Mouse (Mus musculus) forebrain, embryonic 16.5 days (tissue): ENCODE measurements around the gene Cabcoco1. TPM values are rescaled to one million over a fixed set of nuclear protein-coding genes. Genes with fewer than 3 reads are reported as not detected.
A peak's percentile ranks its signal among the peaks of the same experiment; 100 is the strongest.

Source experiments
- ATAC-seq: fragments of 200-750 bp; cut with Nextera tagmentation; 2 replicates; pipeline ENCODE4 v1.8.0; 2017; ENCODE audit warnings: mild to moderate bottlenecking, moderate library complexity
- H3K27ac ChIP-seq: fragments of 300-500 bp; sonication (generic); 2 replicates; pipeline ENCODE4 v1.5.1; 2014; ENCODE audit warnings: low read length, control low read depth
- H3K27me3 ChIP-seq: fragments of 300-500 bp; sonication (generic); replicated peaks from 2 replicates; pipeline ENCODE4 v1.6.1; 2014; ENCODE audit warnings: low read length; ENCODE audit not compliant: control insufficient read depth, insufficient read depth
- H3K36me3 ChIP-seq: fragments of 300-500 bp; sonication (generic); 2 replicates; pipeline ENCODE4 v1.6.1; 2014; ENCODE audit not compliant: control insufficient read depth, insufficient read depth
- H3K4me1 ChIP-seq: fragments of 300-500 bp; sonication (generic); replicated peaks from 2 replicates; pipeline ENCODE4 v1.6.1; 2014; ENCODE audit warnings: low read length; ENCODE audit not compliant: control insufficient read depth, insufficient read depth
- H3K4me2 ChIP-seq: fragments of 300-500 bp; sonication (generic); 2 replicates; pipeline ENCODE4 v1.6.1; 2014; ENCODE audit warnings: mild to moderate bottlenecking, low read length, control low read depth
- H3K4me3 ChIP-seq: fragments of 300-500 bp; sonication (generic); replicated peaks from 2 replicates; pipeline ENCODE4 v1.5.1; 2014; ENCODE audit warnings: mild to moderate bottlenecking, low read length, control low read depth
- H3K9ac ChIP-seq: fragments of 300-500 bp; sonication (generic); replicated peaks from 2 replicates; pipeline ENCODE4 v1.6.1; 2014; ENCODE audit warnings: low read depth, low read length, control low read depth
- H3K9me3 ChIP-seq: fragments of 300-500 bp; sonication (generic); 2 replicates; pipeline ENCODE4 v1.6.1; 2016; ENCODE audit warnings: low read length; ENCODE audit not compliant: control insufficient read depth
- WGBS: fragments of 180-500 bp; shearing (Covaris S2); extraction: QIAGEN DNeasy Blood & Tissue Kit; methylation state at CpG from one replicate; pipeline ENCODE4 v1.1.7; 2014; 5-methylcytosine and 5-hydroxymethylcytosine counted together
- polyA plus RNA-seq: library from polyadenylated mRNA; unstranded; fragments of >200 nt; fragmentation: Nextera tagmentation; extraction: Ambion mirVana; gene quantifications from 2 replicates; pipeline ENCODE4 v1.2.1, GENCODE M21; 2015

Gene Cabcoco1
- polyA plus RNA-seq, 1 experiment from 2014 or later: 0.49 TPM

DNA sequence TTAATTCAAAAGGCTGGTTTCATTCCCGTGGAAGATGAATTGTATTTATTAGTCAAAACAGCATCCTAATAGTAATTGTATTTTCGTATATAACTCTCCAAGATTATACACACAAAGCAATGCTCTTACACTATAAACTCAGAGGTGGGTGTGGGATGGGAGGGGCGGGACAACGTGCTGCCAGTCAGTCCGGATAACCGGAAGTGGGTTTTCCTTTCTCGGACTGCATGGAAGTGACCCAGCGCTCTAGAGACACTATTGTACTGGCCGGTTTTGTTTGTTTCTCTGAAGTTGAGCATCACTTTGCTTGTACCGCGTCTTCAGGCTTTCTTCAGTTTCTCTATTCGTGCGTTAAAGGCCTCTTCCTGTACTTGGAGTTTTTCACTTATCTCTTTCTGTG is 110.8 kb downstream of the Cabcoco1 start:
- ATAC-seq: no peak
- 91% methylated on average over 13 of the region's 13 CpGs for WGBS
- H3K4me3 ChIP-seq: no peak overlapping the region
- H3K27ac ChIP-seq: no peak overlapping the region
- H3K4me1 ChIP-seq: no peaks in the 10 kb centered on the region
- no peak overlapping the region for H3K4me2 ChIP-seq
- no peaks in the 10 kb centered on the region for H3K36me3 ChIP-seq
- no peaks in the 10 kb centered on the region for H3K9me3 ChIP-seq
- no peaks in the 10 kb centered on the region for H3K27me3 ChIP-seq
- no peak overlapping the region for H3K9ac ChIP-seq

DNA sequence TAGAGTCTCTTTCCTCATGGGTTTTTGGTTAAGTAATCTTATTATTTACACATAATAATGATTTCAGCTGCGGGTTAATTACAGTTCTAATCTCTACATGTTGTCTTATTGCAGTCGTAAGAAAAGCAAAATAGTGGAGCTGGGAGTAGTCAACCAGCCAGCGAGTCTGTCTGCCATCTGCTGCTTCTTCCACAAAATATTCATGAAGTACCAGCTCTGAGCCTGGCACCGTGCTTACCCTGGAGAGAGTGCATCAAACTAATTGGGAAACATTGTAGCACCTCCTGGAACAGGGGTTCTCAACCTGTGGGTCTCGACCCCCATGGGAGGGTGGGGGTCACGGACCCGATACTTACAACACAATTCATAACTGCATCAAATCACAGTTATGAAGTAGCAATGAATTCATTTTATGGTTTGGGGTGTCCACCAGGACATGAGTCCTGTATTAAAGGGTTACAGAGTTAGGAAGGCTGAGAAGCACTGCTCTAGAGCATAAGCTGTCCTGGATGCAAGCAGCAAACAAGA is 121.2 kb downstream of the Cabcoco1 start:
- H3K4me2 ChIP-seq: no peak overlapping the region
- peaks cover 3% of the 10 kb centered on the region for H3K4me1 ChIP-seq
- no peak overlapping the region for H3K27ac ChIP-seq
- H3K27me3 ChIP-seq: no peaks in the 10 kb centered on the region
- H3K36me3 ChIP-seq: no peaks in the 10 kb centered on the region
- no peak overlapping the region for H3K4me3 ChIP-seq
- H3K9me3 ChIP-seq: no peaks in the 10 kb centered on the region
- ATAC-seq: peak; percentile 87
- 53% methylated on average over 7 of the region's 7 CpGs for WGBS
- no peak overlapping the region for H3K9ac ChIP-seq

DNA sequence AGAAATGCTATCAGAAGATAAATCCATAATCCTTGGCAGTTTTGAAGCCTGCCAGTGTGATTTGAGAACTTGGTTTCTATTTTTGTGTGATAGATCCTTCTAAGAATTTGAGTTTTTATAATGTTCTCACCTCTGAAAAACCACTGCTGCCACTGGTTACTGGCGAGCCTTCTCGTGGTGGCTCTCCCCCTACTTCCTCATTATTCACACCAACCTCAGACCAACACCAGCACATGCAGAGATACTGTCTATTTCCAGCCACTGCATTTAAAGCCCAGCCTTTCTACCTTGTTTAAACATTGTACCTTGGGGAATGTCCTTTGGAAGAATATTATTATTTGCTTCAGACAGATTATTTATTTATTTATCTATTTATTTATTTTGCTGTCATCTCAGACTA is 121.8 kb downstream of the Cabcoco1 start:
- Histone ChIP-seq H3K4me2 (no peak overlapping the region), H3K27me3 (no peaks in the 10 kb centered on the region), H3K27ac (no peak overlapping the region), H3K9ac (no peak overlapping the region), H3K4me3 (no peak overlapping the region), H3K9me3 (0 out of 2 replicates have a peak, but pooled peaks cover 3% of the 10 kb centered on the region), H3K4me1 (peaks cover 3% of the 10 kb centered on the region), H3K36me3 (no peaks in the 10 kb centered on the region)
- ATAC-seq: no peak; the same call in 1 of the 2 replicates
- WGBS: 66% methylated on average over 2 of the region's 2 CpGs

DNA sequence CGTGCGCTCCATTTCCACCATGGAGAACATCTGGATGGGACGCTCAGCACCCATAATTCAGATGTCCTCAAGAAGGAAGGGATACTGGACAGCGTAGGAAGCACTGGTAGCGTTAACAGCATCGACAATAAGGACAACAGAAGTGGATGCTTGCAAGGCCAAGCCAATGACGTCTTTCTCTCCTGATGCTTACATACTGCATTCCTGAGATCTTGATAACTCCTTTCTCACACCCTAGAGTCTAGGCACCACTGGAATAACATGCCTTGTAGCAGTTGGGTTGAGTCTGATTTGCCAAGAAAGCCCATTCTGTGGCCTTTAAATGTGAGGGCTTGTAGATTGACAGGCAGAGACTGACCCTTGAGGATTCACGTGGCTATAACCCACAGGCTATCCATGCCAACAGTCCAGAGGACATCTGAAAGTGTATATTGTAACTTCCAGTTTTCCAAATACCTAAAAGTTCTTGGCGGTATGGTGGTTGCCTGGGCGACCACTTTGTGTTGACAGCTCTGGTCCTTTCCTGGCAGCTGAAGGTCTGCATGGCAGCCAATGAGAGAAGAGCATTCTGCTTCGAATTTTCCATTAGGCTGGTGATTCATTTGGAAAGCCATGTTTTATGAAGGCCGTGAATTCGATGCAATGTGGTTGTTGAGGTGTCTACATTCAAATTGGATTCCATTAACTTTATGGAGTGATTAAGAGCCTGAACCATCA is 124.5 kb downstream of the Cabcoco1 start:
- Histone ChIP-seq H3K27ac (no peak overlapping the region), H3K36me3 (no peaks in the 10 kb centered on the region), H3K4me2 (no peak overlapping the region), H3K27me3 (no peaks in the 10 kb centered on the region), H3K4me1 (peaks cover 3% of the 10 kb centered on the region), H3K9me3 (0 out of 2 replicates have a peak, but pooled peaks cover 3% of the 10 kb centered on the region), H3K9ac (no peak overlapping the region), H3K4me3 (no peak overlapping the region)
- WGBS: 90% methylated on average over 13 of the region's 13 CpGs
- no peak for ATAC-seq

DNA sequence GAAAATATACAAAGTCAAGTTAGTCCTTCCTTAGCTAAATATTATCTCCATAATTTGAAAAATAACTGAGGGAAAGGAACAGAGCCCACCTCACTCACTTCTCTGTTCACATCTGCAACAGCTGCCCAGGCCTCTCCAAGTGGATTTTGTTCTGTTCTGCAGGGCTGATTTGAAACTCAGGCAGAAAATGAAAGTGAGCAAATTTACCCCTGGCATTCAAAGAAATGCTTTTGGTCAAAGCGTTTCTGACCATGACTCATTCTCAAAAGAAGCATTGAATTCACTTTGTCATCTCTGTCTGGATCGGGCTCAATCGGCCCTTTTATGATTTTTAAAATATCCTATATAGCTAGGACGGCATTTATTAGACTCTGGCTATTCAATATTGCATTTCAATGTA is 135.8 kb downstream of the Cabcoco1 start:
- no peak overlapping the region for H3K27ac ChIP-seq
- no peak for ATAC-seq
- H3K9ac ChIP-seq: no peak overlapping the region
- H3K4me2 ChIP-seq: no peak overlapping the region
- no peak overlapping the region for H3K4me3 ChIP-seq
- no peaks in the 10 kb centered on the region for H3K4me1 ChIP-seq
- 90% methylated on average over 4 of the region's 4 CpGs for WGBS
- H3K27me3 ChIP-seq: no peaks in the 10 kb centered on the region
- H3K9me3 ChIP-seq: no peaks in the 10 kb centered on the region
- H3K36me3 ChIP-seq: no peaks in the 10 kb centered on the region

DNA sequence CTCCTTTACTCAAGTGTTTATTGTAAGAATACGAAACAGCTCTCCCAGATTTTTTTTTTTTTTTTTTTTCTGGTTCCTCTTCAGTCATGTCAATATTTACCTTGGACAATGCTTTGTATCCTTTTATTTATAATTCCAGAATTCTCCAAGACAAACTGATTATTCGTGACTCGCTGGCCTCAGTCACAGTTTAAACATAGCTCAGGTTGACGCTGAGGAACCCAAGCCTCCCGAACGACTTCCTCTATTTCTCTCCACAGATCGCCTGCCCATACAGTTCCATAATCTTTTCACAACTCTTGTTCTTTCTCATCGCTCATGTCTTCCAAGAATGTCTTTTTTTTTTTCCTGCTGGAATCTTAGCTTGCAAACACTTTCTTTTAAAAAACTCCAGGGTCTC is 144.9 kb downstream of the Cabcoco1 start:
- no peak overlapping the region for H3K9ac ChIP-seq
- no peak overlapping the region for H3K27ac ChIP-seq
- 85% methylated on average over 8 of the region's 8 CpGs for WGBS
- H3K4me1 ChIP-seq: peaks cover 3% of the 10 kb centered on the region
- no peak overlapping the region for H3K4me2 ChIP-seq
- H3K36me3 ChIP-seq: no peaks in the 10 kb centered on the region
- 0 out of 2 replicates have a peak, but pooled peaks cover 3% of the 10 kb centered on the region for H3K9me3 ChIP-seq
- no peak overlapping the region for H3K4me3 ChIP-seq
- no peak for ATAC-seq
- H3K27me3 ChIP-seq: no peaks in the 10 kb centered on the region

DNA sequence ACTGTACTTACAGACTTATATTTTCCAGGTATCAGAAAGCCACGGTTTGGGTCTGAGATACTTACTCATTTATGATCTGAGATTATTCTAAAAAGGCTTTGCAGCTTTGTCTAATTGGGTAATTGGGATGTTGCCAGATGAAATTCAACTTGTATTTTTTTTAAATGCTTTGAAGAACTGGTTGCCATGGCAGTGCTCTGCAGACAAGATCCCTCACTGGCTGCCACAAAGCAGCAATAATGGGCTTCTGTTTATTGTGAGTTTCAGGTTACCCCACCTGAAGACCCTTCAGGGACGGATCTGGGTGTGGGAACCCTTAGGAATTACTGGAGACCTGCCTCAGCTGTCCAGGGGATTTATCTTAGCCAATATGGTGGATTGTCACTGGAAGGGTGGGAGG is 145.6 kb downstream of the Cabcoco1 start:
- Histone ChIP-seq H3K4me1 (peaks cover 3% of the 10 kb centered on the region), H3K9me3 (0 out of 2 replicates have a peak, but pooled peaks cover 3% of the 10 kb centered on the region), H3K4me3 (no peak overlapping the region), H3K27me3 (no peaks in the 10 kb centered on the region), H3K9ac (no peak overlapping the region), H3K36me3 (no peaks in the 10 kb centered on the region), H3K27ac (0 out of 2 replicates have a peak overlapping the region, but pooled peaks have one; percentile 23), H3K4me2 (no peak overlapping the region)
- ATAC-seq: no peak
- WGBS: 20% methylated on average over 2 of the region's 2 CpGs

DNA sequence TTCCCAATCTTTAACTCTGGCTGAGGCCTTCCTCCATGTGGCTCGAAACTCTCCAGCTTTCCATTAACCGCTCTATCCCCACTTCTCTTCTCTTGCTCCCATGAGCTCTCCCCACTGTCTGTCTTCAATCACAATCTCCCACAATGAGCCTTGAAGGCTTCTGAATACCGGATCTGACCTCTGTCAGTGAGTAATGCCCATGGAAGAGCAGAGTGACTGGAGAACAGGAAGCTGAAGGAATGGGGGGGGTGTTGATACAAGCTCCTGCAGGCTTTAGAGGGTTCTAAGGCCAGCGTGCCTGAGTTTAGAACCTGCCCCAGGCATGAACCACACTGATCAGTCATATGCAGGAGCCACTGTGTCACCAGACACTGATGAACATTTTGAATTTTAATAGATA is 150.1 kb downstream of the Cabcoco1 start:
- Histone ChIP-seq H3K9me3 (no peaks in the 10 kb centered on the region), H3K4me1 (peaks cover 3% of the 10 kb centered on the region), H3K27me3 (no peaks in the 10 kb centered on the region), H3K36me3 (no peaks in the 10 kb centered on the region), H3K4me2 (no peak overlapping the region), H3K27ac (no peak overlapping the region), H3K4me3 (no peak overlapping the region), H3K9ac (no peak overlapping the region)
- ATAC-seq: no peak
- 82% methylated on average over 4 of the region's 4 CpGs for WGBS

DNA sequence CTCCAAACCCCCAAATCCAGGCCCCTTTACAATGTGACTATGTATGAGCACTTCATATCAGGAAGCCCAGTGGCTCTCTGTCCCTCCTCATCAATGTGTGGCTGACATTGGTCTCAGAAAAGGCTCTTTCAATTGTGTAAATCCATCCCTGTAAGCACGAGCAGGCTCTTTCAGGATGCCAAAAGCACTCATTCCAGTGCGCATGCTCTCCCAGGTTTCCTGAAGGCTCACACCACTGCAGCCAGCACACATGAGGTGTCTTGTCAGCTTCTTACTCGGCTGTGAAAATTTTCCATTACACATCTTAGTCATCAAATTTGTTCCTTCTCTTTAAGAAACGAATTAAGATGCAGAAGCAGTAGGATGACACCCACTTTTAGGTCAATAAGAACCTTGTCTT is 152.9 kb downstream of the Cabcoco1 start:
- ATAC-seq: no peak
- no peaks in the 10 kb centered on the region for H3K27me3 ChIP-seq
- WGBS: 80% methylated on average over 4 of the region's 4 CpGs
- H3K36me3 ChIP-seq: no peaks in the 10 kb centered on the region
- H3K9ac ChIP-seq: no peak overlapping the region
- no peaks in the 10 kb centered on the region for H3K9me3 ChIP-seq
- H3K4me3 ChIP-seq: no peak overlapping the region
- H3K4me2 ChIP-seq: no peak overlapping the region
- no peaks in the 10 kb centered on the region for H3K4me1 ChIP-seq
- H3K27ac ChIP-seq: no peak overlapping the region
